Mouse (Mus musculus) CD8-positive naive resting alpha-beta T cell, adult 2 months (primary cell): ENCODE measurements around the gene Atcay.

Experiments
- DNase-seq, 2 experiments: peaks; one replicate each; pipeline ENCODE4 v3.0.0; 2022; ENCODE audit warnings: low read depth in 2 of 2, low spot score in 2 of 2

The Atcay gene

DNA sequence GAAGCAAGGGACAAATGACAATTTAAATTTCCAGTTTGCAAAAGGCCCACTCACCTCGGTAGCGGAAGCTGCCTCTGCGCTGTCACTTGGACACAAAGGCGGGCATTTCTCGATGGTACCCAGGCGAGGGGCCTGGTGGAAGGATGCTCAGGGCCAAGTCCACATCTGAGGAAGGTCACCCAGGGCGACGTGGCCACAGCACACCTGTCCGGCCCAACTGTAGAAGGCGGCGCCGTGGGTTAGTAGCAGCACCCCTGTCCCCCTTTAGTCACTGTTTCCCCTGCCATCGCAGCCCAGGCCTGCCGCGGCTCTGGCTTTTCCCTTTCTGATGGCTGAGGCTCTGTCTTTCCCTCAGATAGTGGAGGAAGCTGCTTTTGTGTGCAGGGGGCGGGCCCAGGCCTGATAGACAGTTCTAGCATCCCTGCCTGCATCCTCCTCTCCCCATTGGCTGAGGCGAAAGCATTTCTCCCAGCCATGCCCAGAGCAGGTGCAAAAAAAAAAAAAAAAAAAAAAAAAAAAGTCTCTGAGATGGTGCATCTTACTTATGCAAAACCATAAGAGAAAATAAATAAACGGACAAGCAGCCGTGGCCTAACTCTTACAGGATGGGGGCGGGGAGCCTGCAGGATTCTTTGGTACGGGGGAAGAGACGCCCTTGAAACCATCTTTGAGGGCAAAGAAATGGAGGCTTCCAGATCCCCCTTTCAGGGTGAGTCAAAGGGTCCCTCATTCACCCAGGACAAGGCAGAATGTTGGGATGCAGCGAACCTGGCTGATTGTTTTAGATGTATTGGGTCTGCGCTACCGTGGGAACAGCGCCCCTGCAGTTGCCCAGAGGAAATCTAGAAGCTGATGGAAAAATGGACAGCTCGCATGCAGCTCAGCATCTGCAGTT, at the start of gene Atcay:
Gene Atcay (minus strand): TSS at position 396 of the 895 bp plus-strand sequence.
- no peak for DNase-seq

DNA sequence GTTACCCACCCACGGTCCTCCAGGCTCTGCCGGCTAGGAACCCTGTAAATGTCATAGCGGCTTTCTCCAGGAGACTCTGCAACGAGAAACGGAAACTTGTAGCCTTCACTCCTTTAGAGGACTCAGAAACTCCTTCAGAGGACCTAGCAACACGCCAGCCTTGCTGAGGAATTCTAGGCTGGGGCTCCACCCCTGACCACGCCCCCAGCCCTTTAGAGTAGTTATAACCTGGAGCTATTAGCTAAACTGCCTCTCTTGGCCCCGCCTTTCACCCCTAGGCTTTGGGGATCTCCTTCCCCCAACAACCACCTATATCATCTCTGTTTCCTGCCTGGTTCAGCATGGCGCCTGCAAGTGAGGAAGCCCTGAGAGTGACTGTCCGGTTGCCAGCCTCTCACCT, 48.9 kb upstream of the Atcay start:
- no peak for DNase-seq

DNA sequence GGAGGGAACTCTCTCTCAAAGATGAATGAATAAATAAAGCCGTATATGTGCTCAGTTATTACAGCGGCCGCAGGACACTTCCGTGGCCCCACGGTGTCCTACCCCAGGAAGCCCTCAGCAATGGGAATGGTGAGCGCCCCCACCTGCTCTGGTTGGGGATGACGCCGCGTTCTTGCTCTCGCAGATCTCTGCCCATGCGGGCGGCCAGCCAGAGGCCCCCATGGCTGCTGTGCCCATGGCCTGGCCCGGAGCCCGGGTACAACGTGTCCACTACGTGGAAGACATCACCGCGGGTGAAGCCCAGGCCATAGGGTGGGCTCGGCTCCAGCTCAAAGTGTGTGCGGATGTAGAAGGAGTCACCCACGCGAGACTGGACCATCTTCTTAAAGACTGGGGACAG, 47.0 kb upstream of the Atcay start:
- no peak for DNase-seq

DNA sequence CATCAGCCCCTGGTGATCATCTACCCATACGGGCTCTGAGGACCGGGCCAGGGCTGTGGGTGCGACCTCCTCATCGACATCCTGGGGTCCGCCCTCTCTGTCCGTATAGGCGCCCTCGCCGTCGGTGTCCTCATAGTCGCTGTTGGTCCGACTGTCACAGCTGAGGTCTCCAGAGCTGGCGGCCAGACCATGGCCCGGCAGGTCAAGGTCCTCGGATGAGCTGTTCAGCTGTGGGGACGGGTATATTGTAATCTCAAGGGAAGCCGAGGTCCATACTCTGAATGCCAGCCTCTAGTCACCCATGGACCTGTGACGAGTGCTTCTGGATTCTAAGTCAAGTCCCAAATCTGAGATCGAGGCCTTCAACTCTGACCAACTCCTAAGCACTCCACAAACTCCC, 43.2 kb upstream of the Atcay start:
- DNase-seq, result no peak

DNA sequence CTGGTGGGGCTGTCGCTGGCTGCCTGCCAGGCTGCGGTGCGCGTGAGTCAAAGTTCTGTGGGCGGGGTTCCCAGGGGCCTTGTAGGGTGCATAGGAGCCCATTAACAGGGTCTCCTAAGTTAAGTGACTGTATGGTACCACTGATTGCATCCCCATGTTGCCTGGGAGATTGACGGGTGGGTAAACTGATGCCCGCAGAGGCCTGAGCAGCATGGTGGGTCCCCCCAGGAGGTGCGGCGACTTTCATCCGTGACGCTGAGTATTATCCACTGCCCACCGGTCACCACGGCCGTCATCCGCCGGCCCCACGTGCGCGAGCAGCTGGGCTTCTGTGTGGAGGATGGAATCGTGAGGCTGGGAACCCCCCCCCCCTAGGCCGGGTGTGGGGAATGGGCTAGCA, 41.7 kb upstream of the Atcay start:
- no peak for DNase-seq

DNA sequence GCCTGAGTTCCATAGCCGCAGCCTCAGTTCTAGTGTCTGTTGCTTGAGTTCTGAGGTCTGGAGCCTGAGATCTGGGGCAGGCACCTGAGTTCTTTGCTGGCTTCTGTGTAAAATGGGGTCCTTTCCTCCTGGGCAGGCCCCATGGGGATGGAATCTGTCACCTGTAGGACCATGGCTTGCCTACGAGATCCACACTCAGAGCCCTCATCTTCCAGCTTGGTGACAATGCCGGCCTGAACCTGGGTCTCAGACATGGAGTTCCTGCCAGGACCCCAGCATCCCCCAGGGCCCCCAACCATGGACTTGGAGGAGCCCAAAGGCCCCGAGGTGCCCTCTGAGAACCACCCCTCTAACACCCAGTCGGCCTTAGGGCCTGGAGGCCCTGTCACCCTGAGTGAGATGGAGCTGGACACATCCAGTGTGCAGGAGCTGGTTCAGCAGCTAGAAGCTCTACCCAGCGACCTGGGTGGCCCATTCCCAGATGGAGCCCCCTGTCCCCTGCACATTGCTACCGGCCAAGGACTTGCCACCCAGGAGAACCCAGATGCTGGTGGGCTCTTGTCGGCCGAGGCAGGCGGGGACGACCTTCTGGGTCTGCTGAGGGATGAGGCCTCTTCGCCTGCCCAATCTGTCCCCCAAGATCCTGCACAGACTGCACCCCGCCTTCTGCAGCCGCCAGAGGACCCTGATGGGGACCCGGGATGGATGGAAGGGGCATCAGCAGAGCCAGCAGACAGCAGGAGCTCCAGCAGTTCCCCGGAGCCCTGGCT, 38.2 kb upstream of the Atcay start:
- DNase-seq, result no peak

DNA sequence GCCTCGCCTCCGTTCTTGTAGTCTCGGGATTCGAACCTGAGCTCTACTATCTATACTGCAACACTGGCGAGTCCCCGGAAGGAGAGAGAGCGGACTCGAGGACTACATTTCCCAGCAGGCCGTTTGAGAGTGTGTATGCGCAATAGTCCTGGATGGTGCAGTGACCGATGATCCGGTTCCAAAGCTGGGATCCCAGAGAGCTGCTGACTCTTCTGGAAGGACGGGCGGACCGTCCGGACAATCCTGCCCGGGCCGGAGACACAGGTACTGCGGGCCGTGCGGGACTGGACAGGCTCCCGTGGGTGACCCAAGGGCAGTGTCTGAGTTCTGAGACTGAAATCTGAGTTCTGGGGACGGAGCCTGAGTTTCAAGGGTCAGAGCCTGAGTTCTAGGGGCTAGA, 37.4 kb upstream of the Atcay start:
- peak in 1 of 2 experiments; percentile 52 for DNase-seq

DNA sequence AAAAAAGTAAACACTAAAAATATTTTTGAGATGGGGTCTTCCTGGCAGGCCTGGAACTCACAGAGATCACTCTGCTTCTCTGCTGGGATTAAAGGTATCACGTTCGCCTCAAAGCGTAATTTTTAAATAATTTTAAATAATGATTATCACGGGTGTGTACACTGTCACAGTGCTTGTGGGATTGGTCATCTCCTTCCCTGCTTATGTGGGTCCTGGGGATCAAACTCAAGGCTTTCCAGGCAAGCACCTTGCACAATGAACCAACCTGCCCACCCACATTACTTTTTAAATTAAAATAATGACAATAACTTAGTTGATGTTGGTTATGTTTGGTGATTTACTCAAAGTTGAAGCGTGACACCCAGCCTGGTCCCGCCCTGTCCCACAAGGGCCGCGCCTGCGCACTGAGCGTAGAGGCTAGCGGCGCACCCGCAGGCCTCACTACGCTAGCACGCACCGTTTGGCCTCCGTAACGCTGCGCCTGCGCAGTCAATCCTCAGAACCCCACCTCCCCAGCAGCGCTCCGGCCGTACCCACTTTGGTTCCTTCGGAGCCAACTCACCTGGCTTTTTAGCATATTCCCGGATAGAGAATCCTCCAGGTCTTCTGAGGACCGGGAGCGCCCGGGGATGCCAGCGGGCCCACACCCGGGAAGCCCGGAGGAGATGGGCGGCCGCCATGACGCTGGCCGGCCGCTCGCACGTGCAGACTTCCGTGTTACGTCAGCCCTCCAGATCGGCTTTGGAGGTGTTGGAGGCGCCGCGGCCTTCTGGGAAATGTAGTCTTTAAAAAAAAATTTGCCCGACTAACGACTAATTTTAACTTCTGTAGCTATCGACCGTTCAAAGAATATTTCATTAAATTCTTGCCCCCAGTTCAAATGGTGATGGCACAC, 35.8 kb upstream of the Atcay start, which contains the start of the genes Mrpl54 and Apba3:
Gene Mrpl54 (minus strand): TSS at position 724 of the 895 bp plus-strand sequence.
Gene Apba3 (plus strand): TSS at position 750 of the 895 bp plus-strand sequence.
- DNase-seq, result peak; percentile 93 to 95

DNA sequence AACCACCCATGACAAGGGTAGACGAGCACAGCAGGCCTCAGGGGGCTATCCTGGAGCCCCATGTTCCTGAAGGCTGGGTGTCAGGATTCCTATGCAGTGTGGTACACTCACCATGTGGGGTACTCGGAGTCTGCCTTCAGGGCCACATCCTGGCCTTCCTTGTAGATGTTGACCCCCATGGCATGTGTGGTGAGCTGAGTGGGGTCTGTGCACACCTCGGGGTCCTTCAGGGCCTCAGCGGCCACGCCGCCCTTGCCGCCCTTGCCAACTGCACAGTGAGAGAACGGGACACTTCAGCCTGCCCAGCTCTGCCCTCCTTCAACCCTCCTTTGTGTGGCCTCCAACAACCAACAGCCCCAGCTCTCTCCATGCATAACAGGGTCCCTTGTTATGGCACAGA, 34.9 kb upstream of the Atcay start:
- no peak for DNase-seq

DNA sequence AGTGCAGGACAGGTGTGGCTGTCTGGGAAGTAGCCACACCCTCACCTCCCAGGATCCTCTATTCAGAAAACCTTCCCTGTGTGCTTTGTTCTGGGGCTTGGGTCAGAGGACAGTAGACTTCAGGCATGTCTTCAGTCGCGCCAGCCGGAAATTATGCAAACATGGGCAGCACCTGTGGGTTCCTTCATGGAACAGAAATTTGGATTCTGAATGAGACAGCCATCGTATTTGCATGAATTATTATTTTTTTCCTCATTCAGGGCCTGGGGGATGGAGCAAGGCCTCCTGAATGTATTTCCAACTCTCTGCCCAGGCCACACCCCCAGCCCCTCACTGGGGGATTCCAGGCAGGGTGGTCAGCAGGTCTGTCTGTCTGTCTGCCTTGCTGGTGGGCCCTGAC, 30.4 kb upstream of the Atcay start:
- no peak for DNase-seq

DNA sequence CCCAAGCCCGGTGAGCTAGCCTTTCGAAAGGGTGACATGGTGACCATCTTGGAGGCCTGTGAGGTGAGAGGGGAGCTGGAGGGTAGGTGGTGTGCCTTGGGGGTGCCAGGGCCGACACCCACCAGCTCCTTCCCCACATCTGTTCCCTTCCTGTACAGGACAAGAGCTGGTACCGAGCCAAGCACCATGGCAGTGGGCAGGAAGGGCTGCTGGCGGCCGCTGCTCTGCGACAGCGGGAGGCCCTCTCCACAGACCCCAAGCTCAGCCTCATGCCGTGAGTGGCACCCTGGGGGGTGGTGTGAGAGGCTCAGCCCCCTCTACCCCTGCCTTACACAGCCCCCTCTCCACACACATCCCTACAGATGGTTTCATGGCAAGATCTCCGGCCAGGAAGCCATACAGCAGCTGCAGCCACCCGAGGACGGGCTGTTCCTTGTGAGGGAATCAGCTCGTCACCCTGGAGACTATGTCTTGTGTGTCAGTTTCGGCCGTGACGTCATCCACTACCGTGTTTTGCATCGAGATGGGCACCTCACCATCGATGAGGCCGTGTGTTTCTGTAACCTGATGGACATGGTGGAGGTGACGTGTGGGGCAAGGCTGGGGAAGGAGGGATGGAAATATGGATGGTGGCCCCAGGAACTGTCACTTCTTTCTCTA, 28.7 kb upstream of the Atcay start:
- no peak for DNase-seq

DNA sequence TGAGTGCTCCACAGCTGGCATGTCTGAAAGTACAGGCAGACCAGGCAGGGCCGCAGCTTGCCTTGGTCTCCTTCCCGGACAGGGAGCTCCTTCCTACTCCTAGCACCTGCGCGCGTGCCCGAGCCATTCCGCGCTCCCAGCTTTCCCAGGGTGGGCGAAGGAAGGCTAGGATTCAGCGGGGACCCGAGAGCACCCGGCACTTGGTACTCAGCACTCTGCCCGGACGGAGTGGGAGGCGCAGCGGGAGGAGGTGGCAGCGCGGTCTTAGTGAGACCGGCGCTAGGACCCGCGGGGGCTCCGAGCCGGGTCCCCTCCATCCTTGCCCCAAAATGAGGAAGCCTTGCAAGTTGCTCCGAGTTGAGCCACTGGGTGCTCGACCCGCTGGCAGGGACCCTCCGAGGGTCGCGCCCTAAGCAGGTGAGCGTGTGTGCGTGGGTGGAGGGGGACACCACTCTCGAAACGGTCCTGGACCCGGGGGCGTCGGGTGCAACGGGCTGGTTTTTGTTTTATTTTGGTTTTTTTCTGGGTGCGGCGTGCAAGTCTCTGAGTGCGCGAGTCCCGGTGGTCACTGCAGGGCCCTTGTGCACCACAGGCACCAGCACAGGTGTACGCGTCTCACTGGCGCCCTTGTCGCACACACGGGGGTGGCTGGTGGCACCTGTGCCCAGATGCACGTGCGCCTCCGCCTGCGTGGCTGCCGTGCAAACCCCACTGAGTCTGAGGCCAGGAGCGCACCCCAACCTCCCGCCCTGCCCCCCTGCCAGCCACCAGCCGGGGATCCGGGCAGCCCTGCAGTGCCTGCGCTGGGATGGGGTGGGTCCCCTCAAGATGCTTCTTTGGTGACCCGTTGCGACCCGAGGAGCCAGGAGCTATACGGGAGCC, 26.8 kb upstream of the Atcay start:
- DNase-seq, result no peak

DNA sequence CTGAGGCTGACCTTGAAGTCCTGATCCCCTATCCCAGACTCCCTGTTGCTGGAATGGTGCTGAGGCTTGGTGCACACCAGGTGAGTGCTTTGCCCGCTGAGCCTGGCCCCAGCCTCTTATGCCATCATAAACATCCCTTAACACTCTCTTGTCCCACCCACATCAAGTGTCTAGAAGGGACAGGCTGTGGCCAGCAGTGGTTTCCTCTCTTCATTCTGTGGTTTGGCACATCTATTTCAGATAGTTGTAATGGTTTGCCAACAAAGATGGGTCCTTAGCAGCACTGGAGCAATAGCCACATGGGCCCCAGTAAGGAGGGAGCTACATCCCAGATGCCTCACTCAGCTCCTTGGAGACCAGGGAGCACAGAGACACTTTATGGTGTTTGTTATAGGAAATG, 24.3 kb upstream of the Atcay start:
- DNase-seq, result no peak

DNA sequence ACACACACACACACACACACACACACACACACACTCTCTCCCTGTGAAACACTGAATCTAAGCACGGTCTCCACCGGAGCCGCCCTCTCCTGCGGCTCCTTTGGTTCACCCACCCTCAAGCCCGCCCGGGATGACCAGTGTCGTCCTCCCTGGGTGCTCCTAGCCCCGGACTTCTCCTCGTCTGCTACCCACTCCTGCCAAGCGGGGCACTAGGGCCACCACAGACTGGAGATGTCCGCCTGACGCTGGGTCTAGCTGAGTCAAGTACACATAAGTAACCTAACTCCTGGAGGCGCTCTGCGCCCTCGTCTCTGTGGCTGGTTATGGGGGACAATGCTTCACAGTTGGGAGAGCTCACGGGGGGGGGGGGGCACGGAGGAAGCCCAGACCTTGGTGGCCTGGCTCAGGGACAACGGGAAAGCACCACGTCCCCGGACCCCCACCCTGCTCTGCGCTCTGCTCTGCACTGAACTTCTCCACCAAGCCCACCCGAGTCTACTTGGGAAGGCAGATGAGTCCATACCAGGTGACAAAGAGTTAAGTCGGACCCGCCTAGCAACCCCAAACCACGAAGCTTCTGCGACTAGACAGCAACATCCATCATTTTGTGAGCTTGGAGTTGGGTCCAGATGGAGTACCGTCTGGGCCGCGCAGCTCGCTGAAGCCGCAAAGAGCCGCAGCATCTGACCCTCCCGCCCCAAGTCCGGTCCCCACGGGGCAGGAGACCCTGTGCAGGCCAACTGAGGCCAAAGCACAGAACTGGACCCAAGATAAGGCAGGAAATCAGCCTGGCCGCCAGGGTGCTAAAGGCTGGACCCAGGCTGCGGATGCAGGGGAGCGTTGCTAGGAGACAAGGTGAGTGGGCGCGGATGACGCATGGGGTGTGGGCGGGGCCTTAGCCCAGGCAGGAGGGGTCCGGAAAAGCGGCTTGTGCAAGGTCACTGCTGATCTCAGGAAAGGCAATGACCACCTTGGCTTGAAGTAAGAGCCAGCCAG, 22.1 kb upstream of the Atcay start, which contains the start of gene Matk:
Gene Matk (plus strand): TSS at position 512 of the 996 bp plus-strand sequence.
- peak; percentile 40 to 52 for DNase-seq

DNA sequence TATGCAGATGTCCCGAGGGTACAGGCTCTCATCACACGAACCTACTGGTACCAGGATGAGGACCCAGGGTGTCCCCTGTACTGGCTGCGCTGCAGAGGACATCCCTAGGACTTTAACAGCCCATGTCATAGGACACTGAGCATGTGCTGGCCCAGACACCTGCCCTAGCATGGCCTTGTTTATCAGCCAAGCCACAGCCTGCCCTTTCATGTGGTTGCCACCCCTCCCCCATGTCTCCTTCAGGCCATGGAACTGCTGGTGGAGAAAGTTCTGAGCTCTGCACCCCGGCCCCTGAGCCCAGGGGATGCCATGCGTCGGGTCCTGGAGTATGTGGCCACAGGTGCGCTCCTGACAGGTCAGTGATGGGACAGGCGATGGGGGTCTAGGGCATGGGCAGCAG, 18.8 kb upstream of the Atcay start:
- no peak for DNase-seq

DNA sequence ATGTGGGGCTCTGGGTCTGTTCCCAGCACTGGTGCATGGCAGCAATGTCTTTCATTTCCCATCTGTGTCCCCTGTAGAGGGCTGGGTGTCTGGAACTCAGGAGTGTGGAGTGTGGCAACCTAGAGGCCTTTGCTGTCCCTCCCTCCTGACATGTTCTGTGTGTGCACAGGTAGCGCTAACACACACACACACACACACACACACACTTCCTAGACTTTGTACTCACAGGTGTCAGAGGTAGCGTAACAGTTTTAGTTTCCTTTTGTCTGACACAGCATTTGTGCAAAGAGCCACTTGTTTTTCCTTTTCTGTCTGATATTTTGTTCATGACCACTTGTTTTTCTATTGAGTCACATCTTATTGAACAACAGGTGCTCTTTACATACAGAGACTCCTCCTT, 17.2 kb upstream of the Atcay start:
- DNase-seq, result no peak

DNA sequence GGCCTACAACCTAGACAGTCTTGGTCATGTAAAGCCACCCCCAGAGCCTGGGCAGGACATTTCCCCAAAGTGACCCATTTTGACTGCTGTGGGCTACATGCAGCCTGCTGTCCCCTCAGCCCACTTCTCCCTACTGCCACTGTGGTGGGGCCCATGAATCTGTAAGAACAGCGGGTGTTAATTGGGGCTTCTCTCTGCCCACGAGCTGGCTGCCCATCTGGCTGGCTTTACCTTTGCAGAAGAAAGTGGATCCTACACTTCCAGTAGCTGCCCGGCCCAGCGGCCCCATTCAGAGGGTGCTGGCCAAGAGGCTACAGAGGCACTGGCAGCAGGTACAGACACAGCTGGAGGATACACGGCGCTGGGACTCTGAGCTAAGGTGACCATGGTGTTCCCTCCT, 14.5 kb upstream of the Atcay start:
- DNase-seq, result no peak

DNA sequence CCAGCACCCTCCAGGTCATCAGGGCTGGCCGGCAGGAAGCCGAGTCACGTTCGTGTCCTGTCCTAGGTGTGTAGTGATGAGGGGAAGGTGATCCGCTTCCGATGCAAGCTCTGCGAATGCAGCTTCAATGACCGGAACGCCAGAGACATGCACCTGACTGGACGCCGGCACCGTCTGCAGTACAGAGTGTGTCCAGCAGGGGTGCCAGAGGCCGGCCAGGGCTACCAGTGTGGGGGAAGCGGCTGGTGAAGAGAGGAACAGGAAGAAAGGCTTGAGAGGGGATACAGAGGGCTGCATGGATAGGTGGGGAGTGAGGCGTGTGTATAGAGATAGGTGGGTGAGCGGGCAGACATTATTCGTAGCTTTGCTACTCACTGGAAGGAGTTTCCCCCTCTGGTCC, 14.0 kb upstream of the Atcay start:
- peak; percentile 73 to 79 for DNase-seq
